Comparison of ENCODE assay signal across 31 mouse cellular contexts in genomic region chr2:66187520-66187919, GRCm38 (mm10).
A peak's percentile ranks its signal among the peaks of the same experiment; 100 is the strongest.
DNase-seq lines count a peak whose midpoint lies in the region; ATAC-seq lines count a peak whose summit lies in the region.
"Had no signal": no experiment of that assay in that cellular context is flagged by ENCODE, and none has a peak within 500 bp of the region (broad histone marks: within the 10 kb centered on the region; RNA-seq: fewer than 3 reads in every experiment).

No protein-coding gene starts in this region.

- 0 out of 2 replicates have a peak overlapping the region, but pooled peaks have one; percentile 18 for H3K27ac ChIP-seq in kidney, embryonic 15.5 days
- H3K27ac ChIP-seq: forebrain, embryonic 10.5 days; forebrain, embryonic 13.5 days; gastrocnemius, adult 2 months; heart, embryonic 15.5 days; hindbrain, embryonic 10.5 days; hindbrain, embryonic 13.5 days had no signal

- peak; percentile 27 for DNase-seq in kidney, adult 18-20 months
- DNase-seq in kidney, postnatal 25 days: no peak
- DNase-seq in kidney, adult 8-10 months: peak; percentile 11 to 19
- peak; percentile 19 for DNase-seq in kidney, postnatal 14 days
- no peak for DNase-seq in lung, postnatal 25 days (ENCODE audit: low spot score)
- no peak for DNase-seq in adrenal gland, postnatal 4 days (ENCODE audit: low spot score in 2 of 2)
- DNase-seq in embryo, embryonic 10 days (ENCODE audit: low spot score): no peak
- DNase-seq: adrenal gland, postnatal 10 days; adrenal gland, postnatal 36 days; B cell, adult 2 months; cerebellum, adult 11-12 months; cerebellum, adult 8-10 months; cerebellum, postnatal 10 days; cerebellum, postnatal 36 days; gastrocnemius, adult 2 months; gastrocnemius, postnatal 14 days; heart, adult 11 months; heart, postnatal 10 days; heart, postnatal 36 days had no signal

- 0 out of 2 replicates have a peak, but pooled peaks cover 5% of the 10 kb centered on the region for H3K4me1 ChIP-seq in kidney, embryonic 15.5 days
- H3K4me1 ChIP-seq: forebrain, embryonic 13.5 days; heart, embryonic 12.5 days; heart, embryonic 15.5 days had no signal

- H3K27me3 ChIP-seq in kidney, embryonic 15.5 days: no peaks in the 10 kb centered on the region
- H3K27me3 ChIP-seq: CH12.LX; forebrain, embryonic 13.5 days; heart, embryonic 12.5 days; heart, embryonic 15.5 days; hindbrain, embryonic 13.5 days; Patski had no signal

- 57% methylated on average over 6 of the region's 6 CpGs for WGBS in kidney, embryonic 15.5 days

- no peak overlapping the region for H3K4me2 ChIP-seq in kidney, embryonic 15.5 days
- H3K4me2 ChIP-seq: forebrain, embryonic 13.5 days; heart, embryonic 12.5 days; heart, embryonic 15.5 days; hindbrain, embryonic 13.5 days had no signal

- H3K9me3 ChIP-seq in kidney, embryonic 15.5 days (replicated peaks): no peaks in the 10 kb centered on the region
- H3K9me3 ChIP-seq: forebrain, embryonic 10.5 days; forebrain, embryonic 13.5 days; heart, embryonic 12.5 days; heart, embryonic 15.5 days; hindbrain, embryonic 10.5 days; hindbrain, embryonic 13.5 days had no signal

- no peak overlapping the region for H3K9ac ChIP-seq in kidney, embryonic 15.5 days
- H3K9ac ChIP-seq: forebrain, embryonic 13.5 days; heart, embryonic 12.5 days; heart, embryonic 15.5 days; hindbrain, embryonic 13.5 days had no signal

- ATAC-seq in kidney, embryonic 15.5 days (replicated peaks; ENCODE audit: low FRiP score): peak; percentile 87
- ATAC-seq: forebrain, embryonic 13.5 days; forebrain, embryonic 16.5 days; hindbrain, embryonic 16.5 days; Patski had no signal

- peaks cover 10% of the 10 kb centered on the region for H3K36me3 ChIP-seq in kidney, embryonic 15.5 days
- H3K36me3 ChIP-seq: G1E; heart, embryonic 15.5 days had no signal

- no peak overlapping the region for H3K4me3 ChIP-seq in kidney, embryonic 15.5 days (replicated peaks)
- H3K4me3 ChIP-seq: forebrain, embryonic 10.5 days; forebrain, embryonic 13.5 days; gastrocnemius, adult 2 months; heart, embryonic 12.5 days; heart, embryonic 15.5 days; hindbrain, embryonic 10.5 days; hindbrain, embryonic 13.5 days had no signal

Comparison
In these comparisons a context has a peak if more than half of its experiments do, and no peak if none do; other contexts are left out.
1. DNase-seq: peak in kidney, adult 18-20 months (single experiment), kidney, adult 8-10 months (2 of 2) and kidney, postnatal 14 days (single experiment); none in kidney, postnatal 25 days (0 of 2), lung, postnatal 25 days (single experiment), adrenal gland, postnatal 4 days (0 of 2) and embryo, embryonic 10 days (single experiment).